Mouse (Mus musculus) intestine, embryonic 16.5 days (tissue): ENCODE data around the gene Canx. TPM values are rescaled to one million over a fixed set of nuclear protein-coding genes. Genes with fewer than 3 reads are reported as not detected.

ENCODE experiments used
- ATAC-seq: fragments of 200-750 bp; cut with Nextera tagmentation; 2 replicates; pipeline ENCODE4 v1.8.0; 2017; ENCODE audit warnings: moderate TSS enrichment, moderate library complexity
- H3K27ac ChIP-seq: fragments of 300-500 bp; sonication (generic); 2 replicates; pipeline ENCODE4 v1.5.1; 2014; ENCODE audit warnings: mild to moderate bottlenecking, low read length
- H3K27me3 ChIP-seq: fragments of 300-500 bp; sonication (generic); replicated peaks from 2 replicates; pipeline ENCODE4 v1.6.1; 2014; ENCODE audit warnings: low read length, control low read depth, mixed read lengths; ENCODE audit not compliant: control insufficient read depth, insufficient read depth
- H3K36me3 ChIP-seq: fragments of 300-500 bp; sonication (generic); 2 replicates; pipeline ENCODE4 v1.6.1; 2014; ENCODE audit warnings: low read length, control low read depth; ENCODE audit not compliant: control insufficient read depth, insufficient read depth
- H3K4me1 ChIP-seq: fragments of 300-500 bp; sonication (generic); 2 replicates; pipeline ENCODE4 v1.6.1; 2014; ENCODE audit warnings: low read length, control low read depth, mixed read lengths; ENCODE audit not compliant: control insufficient read depth, insufficient read depth
- H3K4me2 ChIP-seq: fragments of 300-500 bp; sonication (generic); 2 replicates; pipeline ENCODE4 v1.6.1; 2014; ENCODE audit warnings: low read depth, low read length, control low read depth
- H3K4me3 ChIP-seq: fragments of 300-500 bp; sonication (generic); 2 replicates; pipeline ENCODE4 v1.5.1; 2014; ENCODE audit warnings: mild to moderate bottlenecking, low read length
- H3K9ac ChIP-seq: fragments of 300-500 bp; sonication (generic); 2 replicates; pipeline ENCODE4 v1.6.1; 2014; ENCODE audit warnings: low read depth, low read length
- H3K9me3 ChIP-seq: fragments of 300-500 bp; sonication (generic); 2 replicates; pipeline ENCODE4 v1.6.1; 2016; ENCODE audit warnings: low read length, control low read depth; ENCODE audit not compliant: control insufficient read depth
- WGBS: fragments of 180-500 bp; shearing (Covaris S2); extraction: QIAGEN DNeasy Blood & Tissue Kit; methylation state at CpG from one replicate; pipeline ENCODE4 v1.1.7; 2014; 5-methylcytosine and 5-hydroxymethylcytosine counted together
- microRNA counts: library from miRNA; unstranded; fragments of <30 nt; microRNA quantifications from one replicate; lab custom pipeline; 2016
- microRNA-seq: library from miRNA; unstranded; fragments of <30 nt; microRNA quantifications from one replicate; pipeline ENCODE4, GENCODE M21; 2016
- polyA plus RNA-seq: library from polyadenylated mRNA; unstranded; fragments of >200 nt; fragmentation: Nextera tagmentation; extraction: Ambion mirVana; gene quantifications from 2 replicates; pipeline ENCODE4 v1.2.1, GENCODE M21; 2015

Gene Canx
- polyA plus RNA-seq, 1 experiment from 2014 or later: 347 TPM

GRCm38 (mm10) chr11:50252684-50253265, 72.7 kb downstream of the Canx start:
- Histone ChIP-seq H3K4me3 (no peak overlapping the region), H3K9me3 (no peaks in the 10 kb centered on the region), H3K27me3 (no peaks in the 10 kb centered on the region), H3K27ac (no peak overlapping the region), H3K9ac (no peak overlapping the region), H3K36me3 (peaks cover 8% of the 10 kb centered on the region; the same call in 1 of the 2 replicates), H3K4me2 (no peak overlapping the region), H3K4me1 (peaks cover 5% of the 10 kb centered on the region)
- 41% methylated on average over 11 of the region's 11 CpGs for WGBS
- peak; percentile 58 for ATAC-seq

GRCm38 (mm10) chr11:50252166-50252565, 73.3 kb downstream of the Canx start:
- Histone ChIP-seq H3K4me2 (no peak overlapping the region), H3K36me3 (0 out of 2 replicates have a peak, but pooled peaks cover 4% of the 10 kb centered on the region), H3K4me1 (peaks cover 5% of the 10 kb centered on the region), H3K9ac (no peak overlapping the region), H3K9me3 (no peaks in the 10 kb centered on the region), H3K4me3 (no peak overlapping the region), H3K27ac (no peak overlapping the region; the same call in 1 of the 2 replicates), H3K27me3 (no peaks in the 10 kb centered on the region)
- WGBS: 49% methylated on average over 3 of the region's 3 CpGs
- no peak for ATAC-seq

GRCm38 (mm10) chr11:50248473-50249171, 76.9 kb downstream of the Canx start:
- H3K4me3 ChIP-seq: no peak overlapping the region
- no peaks in the 10 kb centered on the region for H3K9me3 ChIP-seq
- peaks cover 5% of the 10 kb centered on the region for H3K4me1 ChIP-seq
- 66% methylated on average over 7 of the region's 7 CpGs for WGBS
- no peak overlapping the region for H3K27ac ChIP-seq
- no peaks in the 10 kb centered on the region for H3K36me3 ChIP-seq
- ATAC-seq: no peak
- no peaks in the 10 kb centered on the region for H3K27me3 ChIP-seq
- H3K9ac ChIP-seq: no peak overlapping the region
- H3K4me2 ChIP-seq: no peak overlapping the region

- H3K4me1 ChIP-seq: no peaks in the 10 kb centered on the region
- WGBS: 75% methylated on average over 5 of the region's 5 CpGs
- no peak overlapping the region for H3K27ac ChIP-seq
- no peaks in the 10 kb centered on the region for H3K27me3 ChIP-seq
- no peaks in the 10 kb centered on the region for H3K9me3 ChIP-seq
- H3K9ac ChIP-seq: no peak overlapping the region
- ATAC-seq: no peak
- H3K36me3 ChIP-seq: no peaks in the 10 kb centered on the region
- no peak overlapping the region for H3K4me3 ChIP-seq
- H3K4me2 ChIP-seq: no peak overlapping the region
Observed at GRCm38 (mm10) chr11:50245269-50245668, 80.2 kb downstream of the Canx start.

MicroRNAs within 50 kb of the gene (microRNA counts, 519-probe panel; counts per million panel counts)
- 2,463 counts per million, percentile 60 among the panel's probes with 10 or more counts for microRNA mmu-miR-804 (lab: Ali Mortazavi, UCI)

Small RNA genes lying within 50 kb of the gene (microRNA-seq; reads per million reads assigned to microRNA genes)
- gene Mir804: not detected

Other genes starting within 250 kb of the Canx start
- 29.9 and 32.5 TPM in 2 replicates for gene Tbc1d9b, start 194.3 kb downstream of the Canx start, polyA plus RNA-seq
- 10.3 and 12.4 TPM in 2 replicates for gene Mrnip, start 151.2 kb downstream of the Canx start, polyA plus RNA-seq
- 193 and 196 TPM in 2 replicates for gene Sqstm1, start 114.8 kb downstream of the Canx start, polyA plus RNA-seq
- 7.6 and 8.2 TPM in 2 replicates for gene Mgat4b, start 114.8 kb downstream of the Canx start, polyA plus RNA-seq
- gene Ltc4s, start 87.1 kb downstream of the Canx start, polyA plus RNA-seq: 4.3 and 5.1 TPM in 2 replicates
- 2.9 and 3.0 TPM in 2 replicates for gene Maml1, start 33.4 kb downstream of the Canx start, polyA plus RNA-seq
- 0.20 and 0.21 TPM in 2 replicates for gene Cby3, start 28.8 kb upstream of the Canx start, polyA plus RNA-seq
- gene Hnrnph1, start 51.3 kb upstream of the Canx start, polyA plus RNA-seq: 243 and 262 TPM in 2 replicates
- gene Rufy1, start 105.5 kb upstream of the Canx start, polyA plus RNA-seq: 19.5 and 20.2 TPM in 2 replicates